Mouse (Mus musculus): ENCODE data around the gene Tysnd1. TPM values are rescaled to one million over a fixed set of nuclear protein-coding genes. Genes with fewer than 3 reads are reported as not detected.

The Tysnd1 gene
- total and polyA plus RNA-seq, 3 experiments: 72.7 to 119 TPM; not detected in 1

GRCm38 (mm10) chr10:61717406-61718296 is 22.3 kb downstream of the Tysnd1 start:
- no peak for TF ChIP-seq JUND (IDR thresholded peaks at IDR 0.05; ENCODE audit: low read depth, low read length)
- TF ChIP-seq MYC (IDR thresholded peaks at IDR 0.05; ENCODE audit: low read depth, low read length): no peak
- TF ChIP-seq CTCF (IDR thresholded peaks at IDR 0.05 in 2 of 3, conservative IDR thresholded peaks at IDR 0.05 in 1 of 3; ENCODE audit: control insufficient read depth in 1 of 3, insufficient read depth in 1 of 3, low read depth in 2 of 3, low read length in 3 of 3, poor library complexity in 1 of 3, severe bottlenecking in 1 of 3): no peak
- TF ChIP-seq ETS1 (IDR thresholded peaks at IDR 0.05; ENCODE audit: low read depth, low read length): no peak
- TF ChIP-seq SMC3 (IDR thresholded peaks at IDR 0.05; ENCODE audit: low read depth, low read length): no peak
- TF ChIP-seq HCFC1 (IDR thresholded peaks at IDR 0.05; ENCODE audit: low read depth, low read length): no peak
- TF ChIP-seq UBTF (IDR thresholded peaks at IDR 0.05; ENCODE audit: borderline replicate concordance, insufficient read depth, low read depth, low read length): no peak
- TF ChIP-seq CHD2 (IDR thresholded peaks at IDR 0.05; ENCODE audit: low read length): no peak
- TF ChIP-seq TBP (IDR thresholded peaks at IDR 0.05; ENCODE audit: low read depth, low read length): no peak
- Histone ChIP-seq H3K4me3 (ENCODE audit: control insufficient read depth in 1 of 2, insufficient read depth in 1 of 2, low read depth in 2 of 2, low read length in 2 of 2) (no peak overlapping the region), H3K27ac (ENCODE audit: control insufficient read depth, low read depth, low read length) (no peak overlapping the region), H3K36me3 (ENCODE audit: control insufficient read depth in 1 of 2, insufficient read depth in 2 of 2, low read length in 2 of 2) (no peaks in the 10 kb centered on the region), H3K9me3 (replicated peaks; ENCODE audit: insufficient read depth, low read length) (no peaks in the 10 kb centered on the region), H3K79me2 (ENCODE audit: control insufficient read depth, insufficient read depth, low read length, poor library complexity) (no peaks in the 10 kb centered on the region; the same call in 1 of the 2 replicates), H3K27me3 (ENCODE audit: control insufficient read depth in 1 of 2, insufficient read depth in 2 of 2, low read length in 2 of 2) (no peaks in the 10 kb centered on the region), H3K4me1 (ENCODE audit: control insufficient read depth in 1 of 2, insufficient read depth in 2 of 2, low read length in 2 of 2) (peaks cover 1 to 11% of the 10 kb centered on the region in 2 experiments), H3K9ac (ENCODE audit: control insufficient read depth, low read depth, low read length, poor library complexity, severe bottlenecking) (no peak overlapping the region)
- no peak for DNase-seq (ENCODE audit: low read depth, low spot score)

- H3K27ac ChIP-seq (ENCODE audit: control insufficient read depth, low read depth, low read length): no peak overlapping the region
- H3K79me2 ChIP-seq (ENCODE audit: control insufficient read depth, insufficient read depth, low read length, poor library complexity): no peaks in the 10 kb centered on the region; the same call in 1 of the 2 replicates
- peaks cover under 1 to 6% of the 10 kb centered on the region in 2 experiments; a peak in 3 of 4 replicates for H3K4me1 ChIP-seq (ENCODE audit: control insufficient read depth in 1 of 2, insufficient read depth in 2 of 2, low read length in 2 of 2)
- no peaks in the 10 kb centered on the region for H3K9me3 ChIP-seq (replicated peaks; ENCODE audit: insufficient read depth, low read length)
- no peaks in the 10 kb centered on the region for H3K27me3 ChIP-seq (ENCODE audit: control insufficient read depth in 1 of 2, insufficient read depth in 2 of 2, low read length in 2 of 2)
- no peaks in the 10 kb centered on the region for H3K36me3 ChIP-seq (ENCODE audit: control insufficient read depth in 1 of 2, insufficient read depth in 2 of 2, low read length in 2 of 2)
- DNase-seq (ENCODE audit: low read depth, low spot score): no peak
- H3K4me3 ChIP-seq (ENCODE audit: control insufficient read depth in 1 of 2, insufficient read depth in 1 of 2, low read depth in 2 of 2, low read length in 2 of 2): no peak overlapping the region
- no peak overlapping the region for H3K9ac ChIP-seq (ENCODE audit: control insufficient read depth, low read depth, low read length, poor library complexity, severe bottlenecking)
- no peak for TF ChIP-seq MEF2A (IDR thresholded peaks at IDR 0.05; ENCODE audit: extremely low read depth, insufficient replicate concordance, low read depth, low read length, poor library complexity, severe bottlenecking)
- no peak for TF ChIP-seq USF2 (IDR thresholded peaks at IDR 0.05; ENCODE audit: borderline replicate concordance in 1 of 2, insufficient read depth in 1 of 2, low read depth in 1 of 2, low read length in 2 of 2)
- TF ChIP-seq ZNF384 (IDR thresholded peaks at IDR 0.05; ENCODE audit: low read depth, low read length): no peak
- no peak for TF ChIP-seq CHD1 (IDR thresholded peaks at IDR 0.05; ENCODE audit: low read depth, low read length)
- TF ChIP-seq POLR2AphosphoS2 (IDR thresholded peaks at IDR 0.05; ENCODE audit: low read length): no peak
- TF ChIP-seq CHD2 (IDR thresholded peaks at IDR 0.05; ENCODE audit: low read length): no peak
- no peak for TF ChIP-seq RAD21 (IDR thresholded peaks at IDR 0.05; ENCODE audit: low read depth, low read length)
- no peak for TF ChIP-seq POLR2AphosphoS5 (IDR thresholded peaks at IDR 0.05; ENCODE audit: borderline replicate concordance, low read depth, low read length)
- no peak for TF ChIP-seq MAX (IDR thresholded peaks at IDR 0.05; ENCODE audit: low read length)
- no peak for TF ChIP-seq ZKSCAN1 (IDR thresholded peaks at IDR 0.05; ENCODE audit: low read depth, low read length)
- no peak for TF ChIP-seq GABPA (IDR thresholded peaks at IDR 0.05; ENCODE audit: low read depth, low read length)
- no peak for TF ChIP-seq MAZ (IDR thresholded peaks at IDR 0.05; ENCODE audit: low read depth, low read length)
- no peak for TF ChIP-seq SIN3A (IDR thresholded peaks at IDR 0.05; ENCODE audit: low read length)
- TF ChIP-seq JUND (IDR thresholded peaks at IDR 0.05; ENCODE audit: low read depth, low read length): no peak
- TF ChIP-seq ZC3H11A (IDR thresholded peaks at IDR 0.05; ENCODE audit: low read depth, low read length): no peak
- no peak for TF ChIP-seq HCFC1 (IDR thresholded peaks at IDR 0.05; ENCODE audit: low read depth, low read length)
- TF ChIP-seq ETS1 (IDR thresholded peaks at IDR 0.05; ENCODE audit: low read depth, low read length): no peak
- no peak for TF ChIP-seq NRF1 (IDR thresholded peaks at IDR 0.05; ENCODE audit: insufficient read depth, low read depth, low read length, poor library complexity, severe bottlenecking)
- TF ChIP-seq POLR2A (IDR thresholded peaks at IDR 0.05; ENCODE audit: control insufficient read depth in 1 of 2, insufficient read depth in 1 of 2, low read depth in 1 of 2, low read length in 2 of 2, poor library complexity in 1 of 2): no peak
These were observed 25.0 kb downstream of the Tysnd1 start for GRCm38 (mm10) chr10:61720331-61720730.
